Mouse (Mus musculus): ENCODE data around the gene Ascl4.

- TF ChIP-seq HCFC1 (IDR thresholded peaks at IDR 0.05; ENCODE audit: borderline replicate concordance, insufficient read depth, low read length): no peak
- TF ChIP-seq CHD2 (IDR thresholded peaks at IDR 0.05; ENCODE audit: low read depth, low read length): no peak
- TF ChIP-seq MAFK (IDR thresholded peaks at IDR 0.05; ENCODE audit: insufficient read depth, low read depth, low read length): no peak
- TF ChIP-seq ZC3H11A (IDR thresholded peaks at IDR 0.05; ENCODE audit: borderline replicate concordance, low read depth, low read length): no peak
- TF ChIP-seq ZNF384 (IDR thresholded peaks at IDR 0.05; ENCODE audit: low read depth, low read length): no peak
Measured at GRCm38 (mm10) chr10:85992412-85992811, 64.9 kb downstream of the Ascl4 start.

Measured in ES-E14 (cell line).